Mouse (Mus musculus) Patski (cell line): ENCODE results near the gene Aqp5. TPM values are rescaled to one million over a fixed set of nuclear protein-coding genes. Genes with fewer than 3 reads are reported as not detected.

Experiments
- ATAC-seq: fragments of 100-300 bp; one replicate; pipeline ENCODE4 v1.8.0; 2021
- CTCF ChIA-PET: fragments of 350-600 bp; sonication (Branson Sonifier 250); formaldehyde crosslinking; loops from one replicate; lab custom pipeline; 2022; ENCODE audit warnings: inconsistent platforms; lab: Charles Lee
- POLR2A ChIA-PET: fragments of 350-600 bp; sonication (Branson Sonifier 250); formaldehyde crosslinking; loops from one replicate; lab custom pipeline; 2022; ENCODE audit warnings: antibody characterized with exemption, inconsistent platforms; lab: Charles Lee
- DNase-seq: peaks from one replicate; pipeline ENCODE4 v3.0.0-alpha.2; 2011; ENCODE audit warnings: low read depth, low spot score
- H3K27me3 ChIP-seq: fragments of 371-371 bp; one replicate; pipeline ENCODE4 v1.5.1; 2021
- CTCF ChIP-seq: fragments of 100-300 bp; IDR thresholded peaks from one replicate; pipeline ENCODE4 v1.5.1; 2021
- in situ Hi-C: fragments of 300-500 bp; cut with MboI; formaldehyde crosslinking; loops from 3 replicates; pipeline ENCODE4 v1.11.1; 2018; ENCODE audit warnings: low pct_unique_long_range_greater_than_20kb, mixed read lengths
- polyA plus RNA-seq: library from polyadenylated mRNA; unstranded; gene quantifications from one replicate; pipeline ENCODE4 v1.2.3, GENCODE M21; 2021

The Aqp5 gene
- polyA plus RNA-seq, 1 experiment from 2014 or later = 6.8 TPM

DNA sequence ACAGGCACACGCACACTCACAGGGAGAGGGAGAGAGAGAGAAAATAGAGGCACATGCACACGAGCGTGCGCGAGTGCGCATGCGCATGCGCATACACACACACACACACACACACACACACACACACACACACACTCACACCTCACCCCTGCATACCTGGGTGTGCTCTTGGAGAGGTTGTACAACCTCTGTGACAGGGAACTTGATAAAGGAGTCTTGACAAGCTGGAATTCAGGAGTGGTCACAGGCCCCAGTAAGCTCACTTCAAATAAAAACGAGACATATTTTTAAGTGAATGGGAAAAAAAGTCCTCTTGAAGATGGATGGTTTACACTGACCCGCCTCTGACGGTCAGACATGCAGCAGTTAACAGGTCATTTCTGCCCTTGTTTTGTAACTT is 31.5 kb downstream of the Aqp5 start:
- ATAC-seq (no peak), DNase-seq (no peak)
- ChIA-PET POLR2A (no interaction called here), CTCF (interaction anchor here (0.7 kb wide), 1 partner anchor 135 kb away, joined by 3 read pairs; no protein-coding TSS in a partner anchor)
- H3K27me3 ChIP-seq = no peaks in the 10 kb centered on the region
- no peak for TF ChIP-seq CTCF
- in situ Hi-C loops = no loop called here

- in situ Hi-C loops = no loop called here
- DNase-seq (no peak), ATAC-seq (no peak)
- POLR2A ChIA-PET = interaction anchor here (1.2 kb wide), 1 partner anchor 10 kb away, joined by 3 read pairs; no protein-coding TSS in a partner anchor
- peak; percentile 72 for TF ChIP-seq CTCF
- CTCF ChIA-PET = interaction anchor here (0.9 to 1.8 kb wide), 5 partner anchors 13 to 60 kb away, joined by 3 to 6 read pairs (median 4); no protein-coding TSS in a partner anchor
- H3K27me3 ChIP-seq = no peaks in the 10 kb centered on the region
These were observed 41.0 kb downstream of the Aqp5 start for GRCm38 (mm10) chr15:99631618-99632017.

DNA sequence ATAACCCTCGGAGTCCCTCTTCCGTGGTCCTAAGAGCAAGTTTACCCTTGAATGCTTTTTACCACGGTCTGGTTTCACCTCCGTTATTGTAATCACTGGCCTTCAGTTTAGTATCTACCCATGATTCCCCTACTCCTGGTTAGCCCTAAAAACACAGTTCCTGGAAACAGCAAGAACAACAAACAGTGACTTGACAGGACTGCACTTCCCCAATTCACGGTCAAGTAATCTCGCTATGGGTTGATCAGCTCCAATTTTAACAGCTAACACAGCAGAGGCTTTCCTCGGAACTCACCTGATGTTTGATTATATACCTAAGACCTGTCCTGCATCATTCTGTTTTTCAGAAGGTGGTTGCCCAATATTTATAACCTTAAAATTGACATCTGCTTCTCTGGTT is 44.1 kb downstream of the Aqp5 start:
- in situ Hi-C loops = no loop called here
- CTCF ChIA-PET = interaction anchor here (0.9 to 1.7 kb wide), 2 partner anchors 11 to 16 kb away, joined by 3 to 5 read pairs; no protein-coding TSS in a partner anchor
- no peak for TF ChIP-seq CTCF
- ATAC-seq (no peak), DNase-seq (no peak)
- H3K27me3 ChIP-seq = no peaks in the 10 kb centered on the region
- POLR2A ChIA-PET = no interaction called here

- no peaks in the 10 kb centered on the region for H3K27me3 ChIP-seq
- ChIA-PET CTCF (no interaction called here), POLR2A (no interaction called here)
- DNase-seq (no peak), ATAC-seq (no peak)
- no peak for TF ChIP-seq CTCF
- in situ Hi-C loops = no loop called here
These were observed 47.0 kb downstream of the Aqp5 start for GRCm38 (mm10) chr15:99637405-99638123.

DNA sequence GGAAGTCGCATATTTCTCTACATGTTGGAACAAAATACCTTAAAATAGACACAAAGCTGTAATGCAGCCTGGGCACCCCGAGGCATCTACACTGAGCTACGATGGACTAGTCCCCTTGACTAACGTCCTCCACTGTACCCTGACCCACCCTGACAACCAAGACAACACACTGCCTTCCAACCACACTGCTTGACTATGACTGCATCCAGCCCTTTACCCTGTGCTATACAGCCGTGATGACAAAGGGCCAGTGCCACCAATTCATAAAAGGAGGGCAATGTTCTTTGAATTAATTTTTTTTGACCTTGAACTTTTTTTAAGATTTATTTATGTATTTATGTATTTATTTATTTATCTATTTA is 47.5 kb downstream of the Aqp5 start:
- DNase-seq (no peak), ATAC-seq (no peak)
- CTCF ChIA-PET = no interaction called here
- POLR2A ChIA-PET = no interaction called here
- H3K27me3 ChIP-seq = no peaks in the 10 kb centered on the region
- TF ChIP-seq CTCF = no peak
- in situ Hi-C loops = no loop called here

- ChIA-PET POLR2A (no interaction called here), CTCF (no interaction called here)
- in situ Hi-C loops = no loop called here
- ATAC-seq (no peak), DNase-seq (no peak)
- H3K27me3 ChIP-seq = no peaks in the 10 kb centered on the region
- no peak for TF ChIP-seq CTCF
These were observed 52.0 kb downstream of the Aqp5 start for GRCm38 (mm10) chr15:99642622-99643021.

GRCm38 (mm10) chr15:99643832-99644231 is 53.2 kb downstream of the Aqp5 start:
- in situ Hi-C loops = no loop called here
- POLR2A ChIA-PET = no interaction called here
- DNase-seq (no peak), ATAC-seq (no peak)
- no peaks in the 10 kb centered on the region for H3K27me3 ChIP-seq
- no peak for TF ChIP-seq CTCF
- CTCF ChIA-PET = interaction anchor here (1.8 kb wide), 2 partner anchors 25 to 48 kb away, joined by 5 to 6 read pairs; no protein-coding TSS in a partner anchor

Other genes starting within 250 kb of the Aqp5 start
- gene Fmnl3, start 220.3 kb upstream of the Aqp5 start, polyA plus RNA-seq = 99.2 TPM
- gene Tmbim6, start 197.9 kb upstream of the Aqp5 start, polyA plus RNA-seq = 509 TPM
- gene Nckap5l, start 133.0 kb upstream of the Aqp5 start, polyA plus RNA-seq = 10.8 TPM
- 9.3 TPM for gene Bcdin3d, start 116.1 kb upstream of the Aqp5 start, polyA plus RNA-seq
- 0.13 TPM for gene Faim2, start 62.6 kb upstream of the Aqp5 start, polyA plus RNA-seq
- gene Aqp2, start 11.7 kb upstream of the Aqp5 start, polyA plus RNA-seq = not detected
- gene Aqp6, start 10.6 kb downstream of the Aqp5 start, polyA plus RNA-seq = not detected
- 74.3 TPM for gene Racgap1, start 60.9 kb downstream of the Aqp5 start, polyA plus RNA-seq
- gene Asic1, start 79.6 kb downstream of the Aqp5 start, polyA plus RNA-seq = 7.6 TPM
- gene Smarcd1, start 111.3 kb downstream of the Aqp5 start, polyA plus RNA-seq = 46.8 TPM
- not detected for gene Gm17349, start 114.7 kb downstream of the Aqp5 start, polyA plus RNA-seq
- 2.9 TPM for gene Gpd1, start 126.7 kb downstream of the Aqp5 start, polyA plus RNA-seq
- gene Cox14, start 134.8 kb downstream of the Aqp5 start, polyA plus RNA-seq = 170 TPM
- gene Cers5, start 182.1 kb downstream of the Aqp5 start, polyA plus RNA-seq = 83.3 TPM